Mouse (Mus musculus): Measurements from ENCODE around the gene Tbce.

Gene Tbce

GRCm38 (mm10) chr13:13966172-13966571, 73.3 kb downstream of the Tbce start:
- no peak for DNase-seq (ENCODE audit: low spot score)

DNA sequence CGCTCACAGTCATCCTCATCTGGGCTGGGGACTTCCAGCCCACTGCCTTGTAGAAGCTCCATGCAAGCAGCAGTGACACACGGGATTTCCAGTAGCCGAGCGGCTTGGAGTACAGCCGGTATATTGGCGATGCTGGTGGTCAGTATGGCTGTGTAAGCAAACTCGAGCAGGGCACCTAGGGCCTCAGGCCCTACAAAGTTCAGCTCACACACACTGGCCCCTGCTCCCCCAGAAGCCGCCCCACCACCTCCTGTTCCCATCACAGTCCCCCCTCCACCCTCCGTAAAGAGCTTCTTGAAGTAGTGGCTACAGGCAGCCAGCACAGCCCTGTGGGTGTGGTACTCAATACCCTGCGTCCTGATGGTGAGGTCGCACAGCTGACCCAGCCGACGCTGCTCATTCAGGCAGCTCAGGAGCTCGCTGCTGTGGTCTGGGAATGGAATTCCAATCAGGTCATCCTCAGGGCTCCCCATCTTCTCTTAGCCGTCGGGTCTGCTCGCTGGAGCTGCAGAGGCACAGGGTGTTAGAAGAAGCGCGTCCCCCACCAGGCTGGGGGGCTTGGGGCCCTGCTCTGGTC, 74.0 kb downstream of the Tbce start:
- no peak for DNase-seq (ENCODE audit: low spot score)

DNA sequence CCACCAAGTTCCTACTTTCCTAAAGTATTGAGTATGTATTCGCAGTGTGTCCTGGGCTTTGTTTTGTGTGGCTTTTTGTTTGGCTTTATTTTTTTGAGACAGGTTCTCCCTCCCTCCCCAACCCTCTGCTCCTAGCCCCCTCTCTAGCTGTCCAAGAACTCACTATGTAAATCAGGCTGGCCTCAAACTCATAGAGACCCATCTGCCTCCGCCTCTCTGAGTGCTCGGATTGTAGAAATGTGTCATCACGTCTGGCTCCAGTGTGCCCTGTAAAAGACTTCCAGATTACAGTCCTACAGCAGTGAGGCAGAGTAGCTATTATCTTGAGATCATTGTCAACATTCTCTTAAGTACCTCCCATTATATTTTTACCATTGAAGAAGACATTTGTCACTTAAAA, 78.4 kb downstream of the Tbce start:
- no peak for DNase-seq (ENCODE audit: low spot score)

GRCm38 (mm10) chr13:13960211-13960610, 79.2 kb downstream of the Tbce start:
- no peak for DNase-seq (ENCODE audit: low spot score)

DNA sequence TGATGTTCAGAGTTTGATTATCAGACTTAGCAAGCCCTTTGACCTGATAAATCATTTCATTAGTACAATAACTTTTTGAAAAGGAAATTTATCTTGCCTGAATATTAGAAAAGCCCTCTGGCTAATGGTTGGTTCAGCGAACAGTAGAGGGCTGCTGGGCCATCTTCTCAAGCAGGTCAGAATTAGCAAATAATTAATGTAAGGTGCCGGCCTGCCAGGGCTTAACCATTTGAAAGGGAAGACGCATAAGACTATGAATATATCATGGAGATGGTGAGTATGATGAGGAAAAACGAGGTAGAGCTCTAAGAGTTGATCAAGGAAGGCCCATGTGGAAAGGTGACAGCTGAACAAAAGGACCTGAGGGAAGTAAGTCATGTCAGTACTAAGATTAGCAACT, 82.8 kb downstream of the Tbce start:
- DNase-seq (ENCODE audit: low spot score): no peak

GRCm38 (mm10) chr13:13954931-13955330, 84.5 kb downstream of the Tbce start:
- DNase-seq (ENCODE audit: low spot score): no peak

- peak; percentile 73 for DNase-seq (ENCODE audit: low spot score)
Measured at GRCm38 (mm10) chr13:13953874-13954832, 85.3 kb downstream of the Tbce start, which contains the start of gene B3galnt2. TSS of gene B3galnt2 (plus strand) at chr13:13954469.

Data from urinary bladder, postnatal 10 days (tissue).